Mouse (Mus musculus) forebrain, embryonic 16.5 days (tissue): ENCODE results near the gene Gp9. TPM values are rescaled to one million over a fixed set of nuclear protein-coding genes. Genes with fewer than 3 reads are reported as not detected.

Experiments used
- ATAC-seq: fragments of 200-750 bp; cut with Nextera tagmentation; 2 replicates; pipeline ENCODE4 v1.8.0; 2017; ENCODE audit warnings: mild to moderate bottlenecking, moderate library complexity
- H3K27ac ChIP-seq: fragments of 300-500 bp; sonication (generic); 2 replicates; pipeline ENCODE4 v1.5.1; 2014; ENCODE audit warnings: low read length, control low read depth
- H3K27me3 ChIP-seq: fragments of 300-500 bp; sonication (generic); replicated peaks from 2 replicates; pipeline ENCODE4 v1.6.1; 2014; ENCODE audit warnings: low read length; ENCODE audit not compliant: control insufficient read depth, insufficient read depth
- H3K36me3 ChIP-seq: fragments of 300-500 bp; sonication (generic); 2 replicates; pipeline ENCODE4 v1.6.1; 2014; ENCODE audit not compliant: control insufficient read depth, insufficient read depth
- H3K4me1 ChIP-seq: fragments of 300-500 bp; sonication (generic); replicated peaks from 2 replicates; pipeline ENCODE4 v1.6.1; 2014; ENCODE audit warnings: low read length; ENCODE audit not compliant: control insufficient read depth, insufficient read depth
- H3K4me2 ChIP-seq: fragments of 300-500 bp; sonication (generic); 2 replicates; pipeline ENCODE4 v1.6.1; 2014; ENCODE audit warnings: mild to moderate bottlenecking, low read length, control low read depth
- H3K4me3 ChIP-seq: fragments of 300-500 bp; sonication (generic); replicated peaks from 2 replicates; pipeline ENCODE4 v1.5.1; 2014; ENCODE audit warnings: mild to moderate bottlenecking, low read length, control low read depth
- H3K9ac ChIP-seq: fragments of 300-500 bp; sonication (generic); replicated peaks from 2 replicates; pipeline ENCODE4 v1.6.1; 2014; ENCODE audit warnings: low read depth, low read length, control low read depth
- H3K9me3 ChIP-seq: fragments of 300-500 bp; sonication (generic); 2 replicates; pipeline ENCODE4 v1.6.1; 2016; ENCODE audit warnings: low read length; ENCODE audit not compliant: control insufficient read depth
- WGBS: fragments of 180-500 bp; shearing (Covaris S2); extraction: QIAGEN DNeasy Blood & Tissue Kit; methylation state at CpG from one replicate; pipeline ENCODE4 v1.1.7; 2014; 5-methylcytosine and 5-hydroxymethylcytosine counted together
- polyA plus RNA-seq: library from polyadenylated mRNA; unstranded; fragments of >200 nt; fragmentation: Nextera tagmentation; extraction: Ambion mirVana; gene quantifications from 2 replicates; pipeline ENCODE4 v1.2.1, GENCODE M21; 2015

The Gp9 gene
- polyA plus RNA-seq, 1 experiment from 2014 or later = 0.24 TPM

- H3K27me3 ChIP-seq = no peaks in the 10 kb centered on the region
- H3K4me1 ChIP-seq = no peaks in the 10 kb centered on the region
- no peak overlapping the region for H3K27ac ChIP-seq
- 86% methylated on average over 11 of the region's 11 CpGs for WGBS
- no peak overlapping the region for H3K4me2 ChIP-seq
- no peak overlapping the region for H3K4me3 ChIP-seq
- H3K36me3 ChIP-seq = no peaks in the 10 kb centered on the region
- H3K9ac ChIP-seq = no peak overlapping the region
- ATAC-seq = no peak
- no peaks in the 10 kb centered on the region for H3K9me3 ChIP-seq
Measured at GRCm38 (mm10) chr6:87779174-87780165, 1.6 kb downstream of the Gp9 start.

- H3K36me3 ChIP-seq = no peaks in the 10 kb centered on the region
- H3K27me3 ChIP-seq = no peaks in the 10 kb centered on the region
- H3K9ac ChIP-seq = no peak overlapping the region
- H3K4me2 ChIP-seq = no peak overlapping the region
- WGBS = 85% methylated on average over 10 of the region's 10 CpGs
- ATAC-seq = no peak
- H3K4me3 ChIP-seq = no peak overlapping the region
- H3K4me1 ChIP-seq = no peaks in the 10 kb centered on the region
- H3K9me3 ChIP-seq = no peaks in the 10 kb centered on the region
- no peak overlapping the region for H3K27ac ChIP-seq
Measured at GRCm38 (mm10) chr6:87780546-87781301, 2.9 kb downstream of the Gp9 start.

GRCm38 (mm10) chr6:87784033-87784432 is 6.2 kb downstream of the Gp9 start:
- Histone ChIP-seq H3K4me1 (no peaks in the 10 kb centered on the region), H3K4me3 (no peak overlapping the region), H3K4me2 (no peak overlapping the region), H3K36me3 (no peaks in the 10 kb centered on the region), H3K9ac (no peak overlapping the region), H3K27me3 (no peaks in the 10 kb centered on the region), H3K9me3 (no peaks in the 10 kb centered on the region), H3K27ac (no peak overlapping the region)
- no peak for ATAC-seq
- WGBS = 77% methylated on average over 8 of the region's 8 CpGs

- Histone ChIP-seq H3K4me1 (peaks cover 5% of the 10 kb centered on the region), H3K36me3 (no peaks in the 10 kb centered on the region), H3K27ac (no peak overlapping the region), H3K27me3 (no peaks in the 10 kb centered on the region), H3K9ac (no peak overlapping the region), H3K9me3 (no peaks in the 10 kb centered on the region), H3K4me2 (no peak overlapping the region), H3K4me3 (no peak overlapping the region)
- no peak for ATAC-seq
- WGBS = 81% methylated on average over 5 of the region's 5 CpGs
Measured at GRCm38 (mm10) chr6:87786621-87787020, 8.7 kb downstream of the Gp9 start.

- 0 out of 2 replicates have a peak, but pooled peaks cover 3% of the 10 kb centered on the region for H3K36me3 ChIP-seq
- 88% methylated on average over 6 of the region's 6 CpGs for WGBS
- H3K27me3 ChIP-seq = no peaks in the 10 kb centered on the region
- no peak overlapping the region for H3K9ac ChIP-seq
- no peak for ATAC-seq
- no peaks in the 10 kb centered on the region for H3K9me3 ChIP-seq
- H3K4me1 ChIP-seq = peaks cover 5% of the 10 kb centered on the region
- no peak overlapping the region for H3K4me2 ChIP-seq
- no peak overlapping the region for H3K27ac ChIP-seq
- no peak overlapping the region for H3K4me3 ChIP-seq
Measured at GRCm38 (mm10) chr6:87787108-87787890, 9.4 kb downstream of the Gp9 start.

GRCm38 (mm10) chr6:87788266-87788895 is 10.5 kb downstream of the Gp9 start:
- Histone ChIP-seq H3K4me1 (peaks cover 5% of the 10 kb centered on the region), H3K27ac (no peak overlapping the region), H3K36me3 (0 out of 2 replicates have a peak, but pooled peaks cover 3% of the 10 kb centered on the region), H3K9ac (no peak overlapping the region), H3K9me3 (no peaks in the 10 kb centered on the region), H3K27me3 (no peaks in the 10 kb centered on the region), H3K4me3 (no peak overlapping the region), H3K4me2 (no peak overlapping the region)
- no peak for ATAC-seq
- 92% methylated on average over 9 of the region's 9 CpGs for WGBS

GRCm38 (mm10) chr6:87788896-87789587 is 11.2 kb downstream of the Gp9 start:
- 26% methylated on average over 5 of the region's 5 CpGs for WGBS
- ATAC-seq = no peak

GRCm38 (mm10) chr6:87789791-87790190 is 11.9 kb downstream of the Gp9 start:
- Histone ChIP-seq H3K4me2 (no peak overlapping the region), H3K4me3 (no peak overlapping the region), H3K27ac (no peak overlapping the region), H3K4me1 (peaks cover 5% of the 10 kb centered on the region), H3K36me3 (0 out of 2 replicates have a peak, but pooled peaks cover 3% of the 10 kb centered on the region), H3K9me3 (no peaks in the 10 kb centered on the region), H3K9ac (no peak overlapping the region), H3K27me3 (no peaks in the 10 kb centered on the region)
- WGBS = 96% methylated on average over 6 of the region's 6 CpGs
- ATAC-seq = no peak

More at GRCm38 (mm10) chr6:87788896-87789587, 11.2 kb downstream of the Gp9 start:
- Histone ChIP-seq H3K27ac (no peak overlapping the region; the same call in 1 of the 2 replicates), H3K4me2 (no peak overlapping the region), H3K9ac (0 out of 2 replicates have a peak overlapping the region, but pooled peaks have one; percentile 17), H3K27me3 (no peaks in the 10 kb centered on the region), H3K9me3 (no peaks in the 10 kb centered on the region), H3K4me3 (no peak overlapping the region), H3K36me3 (0 out of 2 replicates have a peak, but pooled peaks cover 3% of the 10 kb centered on the region), H3K4me1 (peaks cover 5% of the 10 kb centered on the region)
